Mouse (Mus musculus) embryonic facial prominence, embryonic 12.5 days (tissue): ENCODE data around the gene Pold1. TPM values are rescaled to one million over a fixed set of nuclear protein-coding genes. Genes with fewer than 3 reads are reported as not detected.

Source experiments
- ATAC-seq: fragments of 200-750 bp; cut with Nextera tagmentation; 2 replicates; pipeline ENCODE4 v1.8.0; 2017; ENCODE audit not compliant: insufficient number of reproducible peaks, insufficient read depth, low FRiP score, low TSS enrichment
- H3K27ac ChIP-seq: fragments of 300-500 bp; sonication (generic); 2 replicates; pipeline ENCODE4 v1.5.1; 2016; ENCODE audit warnings: mild to moderate bottlenecking
- H3K27me3 ChIP-seq: fragments of 300-500 bp; sonication (generic); 2 replicates; pipeline ENCODE4 v1.6.1; 2016; ENCODE audit warnings: mild to moderate bottlenecking, moderate library complexity
- H3K36me3 ChIP-seq: fragments of 300-500 bp; sonication (generic); 2 replicates; pipeline ENCODE4 v1.6.1; 2016; ENCODE audit warnings: mild to moderate bottlenecking
- H3K4me1 ChIP-seq: fragments of 300-500 bp; sonication (generic); 2 replicates; pipeline ENCODE4 v1.6.1; 2016
- H3K4me2 ChIP-seq: fragments of 300-500 bp; sonication (generic); replicated peaks from 2 replicates; pipeline ENCODE4 v1.6.1; 2016; ENCODE audit warnings: mild to moderate bottlenecking, moderate library complexity
- H3K4me3 ChIP-seq: fragments of 300-500 bp; sonication (generic); 2 replicates; pipeline ENCODE4 v1.5.1; 2016; ENCODE audit warnings: mild to moderate bottlenecking
- H3K9ac ChIP-seq: fragments of 300-500 bp; sonication (generic); 2 replicates; pipeline ENCODE4 v1.6.1; 2016; ENCODE audit warnings: mild to moderate bottlenecking, moderate library complexity
- H3K9me3 ChIP-seq: fragments of 300-500 bp; sonication (generic); 2 replicates; pipeline ENCODE4 v1.6.1; 2016; ENCODE audit warnings: mild to moderate bottlenecking, moderate library complexity
- WGBS: fragments of 180-500 bp; shearing (Covaris S2); methylation state at CpG from one replicate; pipeline ENCODE4 v1.1.7; 2016; 5-methylcytosine and 5-hydroxymethylcytosine counted together
- polyA plus RNA-seq: library from polyadenylated mRNA; unstranded; fragments of >200 nt; fragmentation: Nextera tagmentation; extraction: Ambion mirVana; gene quantifications from 2 replicates; pipeline ENCODE4 v1.2.1, GENCODE M21; 2016

Gene Pold1
- polyA plus RNA-seq, 1 experiment from 2014 or later, result 125 TPM

- 68% methylated on average over 9 of the region's 9 CpGs for WGBS
- Histone ChIP-seq H3K27ac (no peak overlapping the region), H3K4me1 (no peaks in the 10 kb centered on the region), H3K9me3 (no peaks in the 10 kb centered on the region), H3K4me3 (no peak overlapping the region), H3K4me2 (no peak overlapping the region), H3K27me3 (peaks cover 48% of the 10 kb centered on the region), H3K9ac (no peak overlapping the region), H3K36me3 (no peaks in the 10 kb centered on the region)
- ATAC-seq, result no peak
Observed at GRCm38 (mm10) chr7:44519240-44519913, 29.3 kb downstream of the Pold1 start.

- Histone ChIP-seq H3K27ac (no peak overlapping the region), H3K9me3 (peaks cover 4% of the 10 kb centered on the region), H3K27me3 (0 out of 2 replicates have a peak, but pooled peaks cover 6% of the 10 kb centered on the region), H3K4me2 (no peak overlapping the region), H3K4me1 (no peaks in the 10 kb centered on the region), H3K9ac (no peak overlapping the region), H3K36me3 (no peaks in the 10 kb centered on the region), H3K4me3 (no peak overlapping the region)
- no peak for ATAC-seq
Observed at GRCm38 (mm10) chr7:44507491-44507890, 41.2 kb downstream of the Pold1 start.

GRCm38 (mm10) chr7:44501563-44502115 lies 47.0 kb downstream of the Pold1 start:
- Histone ChIP-seq H3K9me3 (no peaks in the 10 kb centered on the region), H3K4me3 (no peak overlapping the region), H3K9ac (no peak overlapping the region), H3K4me2 (no peak overlapping the region), H3K36me3 (no peaks in the 10 kb centered on the region), H3K27ac (no peak overlapping the region), H3K4me1 (0 out of 2 replicates have a peak, but pooled peaks cover 4% of the 10 kb centered on the region), H3K27me3 (no peaks in the 10 kb centered on the region)
- 36% methylated on average over 5 of the region's 5 CpGs for WGBS
- no peak for ATAC-seq

- 63% methylated on average over 20 of the region's 20 CpGs for WGBS
- H3K9ac ChIP-seq, result no peak overlapping the region
- H3K9me3 ChIP-seq, result no peaks in the 10 kb centered on the region
- H3K36me3 ChIP-seq, result no peaks in the 10 kb centered on the region
- H3K4me3 ChIP-seq, result no peak overlapping the region
- H3K4me1 ChIP-seq, result peaks cover 12% of the 10 kb centered on the region
- no peaks in the 10 kb centered on the region for H3K27me3 ChIP-seq
- H3K27ac ChIP-seq, result no peak overlapping the region
- H3K4me2 ChIP-seq, result no peak overlapping the region
- no peak for ATAC-seq
Observed at GRCm38 (mm10) chr7:44500046-44500445, 48.6 kb downstream of the Pold1 start.

- 73% methylated on average over 1 of the region's 1 CpGs for WGBS
- no peak overlapping the region for H3K4me3 ChIP-seq
- peaks cover 12% of the 10 kb centered on the region for H3K4me1 ChIP-seq
- 0 out of 2 replicates have a peak, but pooled peaks cover 4% of the 10 kb centered on the region for H3K36me3 ChIP-seq
- H3K27ac ChIP-seq, result no peak overlapping the region
- no peaks in the 10 kb centered on the region for H3K27me3 ChIP-seq
- no peaks in the 10 kb centered on the region for H3K9me3 ChIP-seq
- no peak overlapping the region for H3K4me2 ChIP-seq
- no peak overlapping the region for H3K9ac ChIP-seq
- ATAC-seq, result no peak
Observed at GRCm38 (mm10) chr7:44498922-44499321, 49.7 kb downstream of the Pold1 start.

- Histone ChIP-seq H3K27me3 (no peaks in the 10 kb centered on the region), H3K4me3 (peak overlapping the region; percentile 68), H3K4me1 (peaks cover 12% of the 10 kb centered on the region), H3K9me3 (no peaks in the 10 kb centered on the region), H3K27ac (no peak overlapping the region), H3K9ac (peak overlapping the region; percentile 74; the same call in 1 of the 2 replicates), H3K4me2 (peak overlapping the region; percentile 68), H3K36me3 (peaks cover 16% of the 10 kb centered on the region)
- no peak for ATAC-seq
- 85% methylated on average over 10 of the region's 10 CpGs for WGBS
Observed at GRCm38 (mm10) chr7:44497361-44498055, 51.1 kb downstream of the Pold1 start.

- ATAC-seq, result no peak
- H3K36me3 ChIP-seq, result peaks cover 24% of the 10 kb centered on the region
- WGBS, result under 1% methylated on average over 26 of the region's 26 CpGs
- H3K4me1 ChIP-seq, result peaks cover 12% of the 10 kb centered on the region
- H3K9me3 ChIP-seq, result no peaks in the 10 kb centered on the region
- H3K9ac ChIP-seq, result peak overlapping the region; percentile 74
- no peaks in the 10 kb centered on the region for H3K27me3 ChIP-seq
- H3K4me3 ChIP-seq, result peak overlapping the region; percentile 68
- peak overlapping the region; percentile 68 for H3K4me2 ChIP-seq
- peak overlapping the region; percentile 94 for H3K27ac ChIP-seq
Observed at GRCm38 (mm10) chr7:44496771-44497109, 51.9 kb downstream of the Pold1 start.

- Histone ChIP-seq H3K9ac (peak within 1 kb of the TSS; percentile 74), H3K4me3 (peak within 1 kb of the TSS; percentile 68), H3K27me3 (no peaks in the 10 kb centered on the region), H3K9me3 (no peaks in the 10 kb centered on the region), H3K4me1 (peaks cover 12% of the 10 kb centered on the region), H3K4me2 (peak within 1 kb of the TSS; percentile 68), H3K36me3 (peaks cover 29% of the 10 kb centered on the region), H3K27ac (peak within 1 kb of the TSS; percentile 94)
- WGBS, result 1% methylated on average over 58 of the region's 58 CpGs
- ATAC-seq, result peak; percentile 86
Observed at GRCm38 (mm10) chr7:44495992-44496770, 52.5 kb downstream of the Pold1 start, which contains the start of the genes Emc10 and Fam71e1. Gene Emc10, minus strand, starts transcription at chr7:44496529. Gene Fam71e1, plus strand, starts transcription at chr7:44496581.

- no peak overlapping the region for H3K27ac ChIP-seq
Observed at GRCm38 (mm10) chr7:44495086-44495485, 53.6 kb downstream of the Pold1 start.

GRCm38 (mm10) chr7:44494681-44495080 lies 54.0 kb downstream of the Pold1 start:
- Histone ChIP-seq H3K9ac (no peak overlapping the region), H3K9me3 (no peaks in the 10 kb centered on the region), H3K4me3 (no peak overlapping the region), H3K4me1 (peaks cover 12% of the 10 kb centered on the region), H3K27ac (no peak overlapping the region), H3K4me2 (0 out of 2 replicates have a peak overlapping the region, but pooled peaks have one; percentile 68), H3K36me3 (peaks cover 44% of the 10 kb centered on the region), H3K27me3 (no peaks in the 10 kb centered on the region)
- no peak for ATAC-seq
- 93% methylated on average over 12 of the region's 12 CpGs for WGBS

More at GRCm38 (mm10) chr7:44495086-44495485, 53.6 kb downstream of the Pold1 start:
- Histone ChIP-seq H3K9ac (peak overlapping the region; percentile 74; the same call in 1 of the 2 replicates), H3K4me2 (peak overlapping the region; percentile 68), H3K4me3 (peak overlapping the region; percentile 68; the same call in 1 of the 2 replicates), H3K4me1 (peaks cover 12% of the 10 kb centered on the region), H3K9me3 (no peaks in the 10 kb centered on the region), H3K36me3 (peaks cover 40% of the 10 kb centered on the region), H3K27me3 (no peaks in the 10 kb centered on the region)
- 86% methylated on average over 7 of the region's 7 CpGs for WGBS
- ATAC-seq, result no peak

- Histone ChIP-seq H3K4me2 (no peak overlapping the region), H3K27me3 (no peaks in the 10 kb centered on the region), H3K36me3 (peaks cover 55% of the 10 kb centered on the region), H3K4me1 (peaks cover 11% of the 10 kb centered on the region), H3K27ac (no peak overlapping the region), H3K4me3 (no peak overlapping the region), H3K9ac (no peak overlapping the region), H3K9me3 (no peaks in the 10 kb centered on the region)
- 92% methylated on average over 21 of the region's 21 CpGs for WGBS
- ATAC-seq, result no peak
Observed at GRCm38 (mm10) chr7:44492166-44492826, 56.4 kb downstream of the Pold1 start.
